Mouse (Mus musculus) ES-E14 (cell line): ENCODE measurements around the gene Ano6.

ENCODE experiments used
- CHD2 ChIP-seq: IDR thresholded peaks from 2 replicates; pipeline ENCODE4 v1.6.1; 2014; ENCODE audit warnings: mild to moderate bottlenecking, low read depth, low read length, inconsistent platforms
- MAFK ChIP-seq: IDR thresholded peaks from 2 replicates; pipeline ENCODE4 v1.6.1; 2014; ENCODE audit warnings: mild to moderate bottlenecking, low read depth, low read length, inconsistent platforms; ENCODE audit not compliant: insufficient read depth

- TF ChIP-seq MAFK (no peak), CHD2 (no peak)
Observed at GRCm38 (mm10) chr15:95765271-95765670, 25.4 kb upstream of the Ano6 start.
